Mouse (Mus musculus) adrenal gland, adult 18-20 months (tissue): ENCODE measurements at regions not wholly inside any gene's neighbourhood (a gene's known extent, or its start where the extent isn't known, plus 50 kb on each side); places are given as distances from the start of the nearest gene placed in this dataset.

Experiments used
- DNase-seq, 2 experiments: peaks; one replicate each; pipeline ENCODE4 v3.0.0; 2021 to 2022; ENCODE audit warnings: low spot score in 2 of 2

DNA sequence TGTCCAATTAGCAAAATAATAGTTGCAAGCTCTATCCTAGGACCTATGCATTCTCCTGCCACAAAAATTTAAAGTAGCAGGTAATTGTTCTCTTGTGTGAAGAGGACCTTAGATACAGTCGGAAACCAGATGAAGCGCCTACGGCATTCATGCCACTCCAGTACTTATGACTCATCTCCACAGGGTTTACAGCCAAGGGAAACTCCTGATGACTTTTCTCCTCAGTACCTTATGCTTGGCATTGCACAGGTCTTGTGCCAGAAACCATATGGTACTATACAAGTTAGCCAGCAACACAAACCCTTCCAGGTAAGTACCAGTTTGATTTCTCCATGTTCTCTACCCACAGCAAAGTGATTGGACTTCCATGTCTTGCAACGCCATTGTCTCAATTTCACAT, 606.3 kb upstream of the Dmac1 start:
- no peak for DNase-seq

DNA sequence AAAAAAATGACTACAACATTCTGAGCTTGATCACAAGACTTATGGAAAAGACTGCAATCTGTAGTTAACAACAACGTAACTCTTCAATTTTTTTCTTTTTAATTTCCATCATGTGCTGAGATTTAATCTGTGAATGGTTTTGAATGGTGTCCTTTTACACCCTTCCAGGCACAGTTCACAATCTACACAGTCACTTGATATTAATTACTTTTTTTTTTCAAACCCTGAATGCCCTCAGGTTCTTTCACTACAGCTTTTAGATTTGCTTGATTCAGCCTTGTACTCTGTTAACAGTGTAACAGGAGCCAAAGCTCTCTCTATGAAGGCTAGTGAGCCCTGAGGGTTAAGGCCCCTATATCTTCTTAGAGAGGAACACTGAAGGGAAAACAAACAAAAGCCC, 591.7 kb upstream of the Dmac1 start:
- no peak for DNase-seq

DNA sequence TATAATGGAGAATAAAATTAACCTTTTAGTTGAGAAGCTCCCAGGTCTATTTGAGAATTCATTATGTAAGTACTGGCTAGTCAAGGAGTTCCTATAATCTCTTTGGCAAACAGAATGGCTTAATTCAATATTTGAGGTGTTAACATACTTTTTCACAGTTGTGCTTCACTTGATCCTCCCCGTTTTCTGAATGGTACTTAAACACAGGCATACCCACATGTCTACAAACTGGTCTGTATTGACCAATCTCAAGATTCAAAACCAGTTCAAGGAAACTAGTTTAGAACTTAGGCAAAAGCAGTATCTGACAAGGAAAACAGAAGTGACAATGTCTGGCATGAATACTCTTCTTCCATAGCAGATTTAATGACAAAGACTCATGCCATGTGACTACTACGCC, 583.0 kb upstream of the Dmac1 start:
- no peak for DNase-seq

DNA sequence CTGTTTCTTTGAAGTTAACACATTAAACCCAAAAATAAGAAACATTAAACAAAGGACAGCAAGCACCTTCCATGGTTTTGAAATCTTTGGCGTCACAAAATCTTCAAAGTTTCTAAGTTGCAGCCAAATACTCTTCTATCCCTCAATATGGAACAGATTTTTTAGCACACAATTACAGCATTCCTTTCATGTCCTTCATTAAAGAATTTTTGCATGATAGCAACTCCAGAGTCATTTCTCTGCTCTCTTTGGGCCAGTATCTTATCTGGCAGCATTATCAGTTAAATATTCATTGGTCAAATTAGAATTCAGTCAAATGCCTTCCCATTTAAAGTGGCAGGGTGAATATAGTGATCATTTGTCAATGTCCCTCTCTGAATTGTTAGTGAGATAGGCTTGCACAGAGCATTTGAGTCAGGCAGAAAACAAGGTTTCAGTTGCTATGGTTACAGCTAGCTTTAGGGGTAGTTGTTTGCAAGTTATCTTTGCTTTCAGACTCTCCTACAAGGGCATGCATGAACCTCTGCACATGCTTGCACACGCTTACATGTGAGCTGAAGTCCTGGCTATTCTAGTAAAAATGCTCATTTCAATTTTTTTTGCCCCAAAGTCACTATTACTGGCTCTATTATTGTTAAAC, 579.8 kb upstream of the Dmac1 start:
- no peak for DNase-seq

DNA sequence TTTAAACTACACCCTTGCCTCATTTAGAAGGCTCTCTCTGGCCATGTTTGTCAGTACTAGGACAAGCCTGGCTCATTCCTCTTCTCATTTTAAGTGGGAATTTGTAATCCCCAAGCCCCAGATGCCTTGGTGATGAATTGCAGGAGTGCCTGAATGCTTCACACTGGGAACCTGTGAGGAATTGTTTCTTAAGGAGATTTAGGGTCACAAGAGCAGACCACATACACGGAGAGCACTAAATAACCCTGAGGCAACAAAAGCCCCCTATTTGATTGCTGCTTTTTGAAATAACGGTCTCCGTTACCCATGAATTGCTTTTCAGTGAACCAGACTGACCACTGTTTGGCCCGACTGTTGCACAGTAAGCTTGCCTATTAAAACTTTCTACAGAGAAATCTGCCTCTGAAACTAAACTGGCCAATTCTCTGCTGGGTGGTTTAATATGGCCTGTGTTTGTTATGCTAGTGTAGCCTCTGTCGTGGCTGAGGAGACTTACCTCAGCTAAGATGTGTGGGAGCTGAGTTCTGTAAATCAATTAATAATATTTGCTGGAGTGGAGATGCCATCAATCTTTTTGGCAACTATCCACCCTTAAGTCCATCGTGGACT, 577.7 kb upstream of the Dmac1 start:
- DNase-seq, result no peak

DNA sequence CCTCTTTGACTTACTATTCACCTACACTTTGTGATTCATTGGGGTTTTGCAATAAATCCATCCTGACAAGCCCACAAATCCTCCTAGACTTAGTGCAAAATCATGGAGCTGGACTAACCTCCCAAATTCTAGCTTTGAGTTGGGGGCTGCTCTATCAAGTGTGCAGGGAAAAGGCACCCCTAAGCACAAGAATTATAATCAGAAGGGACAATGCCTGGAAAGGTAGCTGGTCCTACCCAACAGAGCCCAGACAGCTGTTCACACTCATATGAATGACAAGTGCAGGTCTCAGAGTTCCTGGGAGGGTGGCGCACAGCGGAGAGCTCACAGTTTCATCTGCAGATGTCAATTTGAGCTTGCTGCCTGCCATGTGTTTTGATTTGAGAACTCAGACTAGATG, 572.2 kb upstream of the Dmac1 start:
- no peak for DNase-seq

DNA sequence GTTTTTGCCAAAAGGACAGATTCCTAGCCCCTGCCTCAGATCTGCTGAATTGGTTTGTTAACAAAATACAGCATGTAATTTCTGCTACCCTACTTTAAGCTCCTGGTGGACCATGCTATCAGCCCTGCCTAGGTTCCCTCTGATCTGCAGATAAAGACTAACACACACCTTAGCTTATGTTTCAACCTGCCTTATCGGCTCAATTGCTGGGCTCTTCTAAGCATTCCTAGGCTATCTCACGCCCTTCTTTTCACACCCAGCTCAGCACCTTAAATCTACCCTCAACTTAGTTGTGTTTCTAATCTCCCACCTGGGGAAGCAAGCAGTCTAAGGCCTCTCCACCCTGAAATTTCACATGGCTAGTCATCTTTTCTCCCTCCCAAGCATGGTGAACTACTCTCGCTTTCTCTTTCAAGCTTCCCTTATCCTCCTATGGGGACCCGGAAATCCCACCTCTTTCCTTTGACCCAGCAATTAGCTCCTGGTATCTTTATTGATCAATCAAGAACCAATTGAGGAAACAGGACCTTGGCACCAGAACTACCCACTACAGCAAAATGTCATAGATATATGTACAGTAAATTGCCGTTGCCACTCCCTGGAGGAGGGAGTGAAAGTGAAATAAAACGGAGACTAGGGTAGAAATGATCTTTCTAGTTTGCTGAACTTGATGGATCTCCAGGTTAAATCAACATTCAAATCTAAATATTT, 569.7 kb upstream of the Dmac1 start:
- no peak for DNase-seq

DNA sequence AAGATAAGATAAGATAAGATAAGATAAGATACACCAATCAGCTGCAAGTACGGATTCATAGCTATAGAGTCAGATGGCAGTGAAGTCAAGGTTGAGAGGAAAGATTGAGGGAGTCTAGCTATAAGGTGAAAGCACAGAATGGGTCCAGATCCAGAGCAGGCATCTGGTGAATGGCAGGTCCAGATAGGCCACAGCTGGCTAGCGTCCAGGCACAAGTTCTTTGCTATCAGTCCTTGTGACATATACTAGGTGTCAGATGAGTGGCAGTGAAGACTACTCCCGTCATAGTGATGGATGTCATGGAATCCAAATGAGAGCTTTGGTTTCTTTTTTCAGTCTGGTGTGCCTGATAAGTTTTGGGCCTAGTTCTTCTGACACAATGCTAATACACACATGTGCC, 566.9 kb upstream of the Dmac1 start:
- no peak for DNase-seq

DNA sequence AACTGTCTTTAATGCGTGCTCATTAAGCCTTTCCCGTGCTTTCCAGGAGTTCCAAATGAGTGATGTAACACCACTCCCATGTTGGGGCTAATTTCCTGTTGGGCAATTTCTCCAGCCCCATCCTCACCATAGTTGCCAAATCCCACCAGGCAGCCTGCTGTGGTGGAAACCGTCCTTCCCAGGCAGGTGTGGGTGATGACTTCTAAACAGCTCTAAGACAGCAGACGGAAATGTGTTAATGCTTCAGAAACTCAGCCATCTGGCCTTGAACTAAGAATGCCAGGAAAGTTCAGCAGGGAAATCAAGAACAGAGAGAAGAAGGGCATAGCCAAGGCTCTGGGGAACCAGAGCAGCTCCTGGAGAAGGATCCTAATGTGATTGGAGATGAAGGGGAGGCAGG, 560.5 kb upstream of the Dmac1 start:
- DNase-seq, result no peak

DNA sequence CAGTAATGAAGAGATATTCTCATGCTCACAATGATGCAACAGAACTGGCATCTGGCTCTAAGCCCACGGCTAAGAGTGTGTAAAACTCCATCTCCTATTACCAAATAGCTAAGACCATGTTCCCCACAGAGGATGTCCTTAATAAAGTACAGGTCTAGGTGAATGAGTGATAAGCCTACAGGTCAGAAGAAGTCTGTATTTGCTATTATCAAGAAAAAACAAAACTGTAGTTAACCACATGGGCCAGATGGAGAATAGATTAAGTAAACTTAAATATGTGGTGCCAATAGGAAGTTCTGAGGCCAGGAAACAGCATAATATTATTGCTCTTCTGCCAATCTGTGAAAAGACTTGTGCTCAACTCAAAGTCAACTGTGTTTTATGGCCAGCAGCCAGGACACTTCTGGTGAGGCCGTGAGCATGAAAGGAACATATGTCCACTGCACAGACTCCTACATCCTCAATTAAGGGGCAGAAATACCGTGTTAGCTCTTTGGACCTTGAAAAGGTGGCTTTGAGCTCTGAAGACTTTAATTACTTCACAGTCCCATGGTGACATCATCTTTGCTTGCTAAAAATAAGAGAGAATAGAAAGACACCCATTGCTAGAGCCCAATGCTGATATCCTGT, 549.1 kb upstream of the Dmac1 start:
- DNase-seq, result no peak

DNA sequence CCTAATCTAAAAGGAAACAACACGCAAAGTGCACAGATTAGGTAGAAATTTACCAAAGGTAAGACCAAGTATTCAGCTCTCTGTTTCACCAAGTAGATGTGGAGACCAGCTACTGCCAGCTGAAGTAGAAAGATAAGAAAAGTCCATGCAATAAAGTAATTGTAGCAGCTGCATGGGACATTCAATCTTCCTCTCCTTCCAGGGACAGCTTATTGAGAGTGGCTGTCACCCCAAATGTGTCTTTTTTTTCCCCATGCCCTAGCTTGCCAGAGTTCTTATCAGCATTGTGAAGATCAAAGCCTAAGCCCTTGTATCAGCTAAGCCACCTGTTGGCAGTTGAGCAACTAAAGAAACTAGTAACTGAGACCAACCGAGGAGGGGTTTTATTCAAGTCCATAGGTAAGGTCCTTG, 541.1 kb upstream of the Dmac1 start:
- no peak for DNase-seq

DNA sequence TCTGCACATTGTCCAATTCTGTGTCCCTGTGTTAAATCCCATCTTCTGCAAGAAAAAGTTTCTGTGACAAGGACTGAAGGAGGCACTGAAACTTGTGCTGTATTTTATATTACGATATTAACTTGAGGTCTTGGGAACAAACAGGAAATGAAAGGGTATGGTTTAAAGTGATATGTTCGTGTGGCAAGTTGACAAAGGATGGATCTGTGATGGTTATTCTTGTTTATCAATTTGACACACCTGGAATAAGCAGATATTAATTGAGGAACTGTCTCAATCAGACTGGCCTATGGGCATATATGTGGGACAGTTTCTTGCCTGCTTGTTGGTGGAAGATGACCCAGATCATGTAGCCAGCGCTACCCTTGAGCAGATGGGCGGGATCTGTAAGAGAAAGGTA, 537.9 kb upstream of the Dmac1 start:
- DNase-seq, result no peak

DNA sequence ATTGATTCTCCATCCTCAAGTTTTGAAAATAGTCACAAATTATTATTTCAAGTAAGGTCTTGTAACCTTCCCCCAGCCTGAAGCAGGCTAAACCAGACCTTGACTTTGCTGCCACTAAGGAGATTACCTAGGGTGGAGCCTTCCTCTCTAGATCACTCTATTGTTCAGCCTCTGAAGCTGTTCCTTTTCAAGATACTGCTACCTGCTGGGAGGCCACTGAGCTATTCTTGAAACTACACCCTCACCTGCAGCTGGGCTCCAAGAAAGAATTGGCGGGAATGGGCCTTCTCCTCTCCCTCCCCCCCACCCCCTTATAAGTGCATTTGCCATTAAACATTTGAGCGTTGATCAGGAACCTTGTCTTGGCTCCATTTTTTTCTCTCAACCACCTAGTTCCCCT, 534.2 kb upstream of the Dmac1 start:
- no peak for DNase-seq

DNA sequence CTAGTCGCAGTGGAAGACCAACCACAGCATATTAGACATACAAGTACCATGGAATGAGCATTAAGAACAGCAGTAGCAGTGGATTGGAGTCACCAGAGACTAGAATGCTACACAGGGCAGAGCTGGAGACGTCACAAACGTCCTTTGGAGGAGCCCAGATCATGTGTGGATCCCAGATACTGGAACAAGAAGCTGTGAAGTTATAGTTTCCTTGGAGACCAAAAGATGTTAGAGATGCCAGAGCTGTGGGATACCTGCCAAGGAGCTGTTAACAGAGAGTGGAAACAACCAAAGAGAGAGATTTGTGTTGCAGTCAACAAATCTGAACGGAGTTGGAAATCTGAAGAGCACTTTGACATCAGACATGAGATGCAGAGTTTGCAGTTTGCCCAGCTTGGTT, 523.8 kb upstream of the Dmac1 start:
- no peak for DNase-seq

DNA sequence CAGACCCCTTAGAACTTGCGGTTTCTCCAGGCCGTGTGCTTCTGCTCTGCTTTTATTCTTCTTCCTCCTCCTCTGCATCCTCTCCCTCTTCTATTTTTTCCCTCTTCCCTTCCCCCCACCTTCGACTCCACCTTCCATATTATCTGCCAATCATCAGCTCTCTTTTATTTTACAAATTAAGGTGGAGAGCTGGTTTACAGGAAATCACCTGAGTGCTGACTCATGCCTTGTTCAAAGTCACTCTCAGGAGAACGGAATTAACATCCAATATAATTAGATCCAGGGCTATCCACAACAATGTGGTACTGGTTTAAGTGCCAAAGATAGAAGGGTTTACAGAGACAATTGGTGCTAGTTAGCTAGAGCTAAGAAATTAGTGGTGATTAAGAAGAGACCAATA, 523.1 kb upstream of the Dmac1 start:
- DNase-seq, result no peak

DNA sequence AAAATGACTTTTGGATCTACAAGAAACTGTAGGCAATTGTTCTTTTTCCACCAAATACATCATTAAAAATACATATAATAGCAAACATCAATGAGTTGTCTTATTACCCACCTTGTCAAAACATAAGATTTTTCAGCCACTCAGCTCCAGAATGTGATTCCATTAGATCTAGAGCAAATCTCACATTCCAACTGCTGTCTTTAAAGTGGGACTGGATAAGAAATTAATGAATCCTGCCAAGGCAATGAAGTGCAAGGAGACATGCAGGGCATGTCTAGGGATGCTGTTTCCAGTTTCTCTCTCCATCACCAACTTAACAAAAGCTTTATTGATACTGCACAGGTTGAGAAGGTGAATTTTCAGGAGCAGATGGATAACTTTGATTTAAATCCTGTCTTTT, 513.7 kb upstream of the Dmac1 start:
- no peak for DNase-seq

DNA sequence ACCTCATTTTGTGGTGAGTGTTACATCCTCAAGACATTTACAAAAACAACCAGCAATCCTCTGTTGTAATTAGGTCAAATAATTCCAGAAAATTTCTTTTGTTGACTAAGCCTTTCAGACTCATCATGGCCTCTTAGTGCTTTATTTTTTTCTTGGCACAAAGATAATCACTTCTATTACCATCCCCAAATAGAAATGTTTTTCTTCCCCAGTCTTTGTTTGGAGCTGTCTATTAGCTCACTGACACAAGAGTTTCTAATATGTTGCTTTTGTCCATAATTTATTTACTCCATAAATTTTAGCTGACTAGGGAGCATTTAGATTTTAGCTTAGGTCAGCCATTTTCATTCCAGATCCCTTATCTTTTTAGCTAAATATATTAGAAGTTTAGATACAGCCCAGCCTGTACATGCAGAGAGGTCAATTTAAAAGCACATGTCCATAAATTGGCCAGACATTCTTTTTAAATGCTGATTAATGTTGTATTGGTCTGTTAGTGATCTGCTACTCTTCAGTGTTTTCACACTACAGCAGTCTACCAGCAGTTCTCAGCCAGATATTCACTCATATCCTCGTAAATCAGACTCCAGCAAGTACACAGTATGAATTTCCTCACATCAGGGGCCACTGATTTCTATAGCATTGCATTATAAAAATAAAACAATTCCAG, 513.0 kb upstream of the Dmac1 start:
- DNase-seq, result no peak

DNA sequence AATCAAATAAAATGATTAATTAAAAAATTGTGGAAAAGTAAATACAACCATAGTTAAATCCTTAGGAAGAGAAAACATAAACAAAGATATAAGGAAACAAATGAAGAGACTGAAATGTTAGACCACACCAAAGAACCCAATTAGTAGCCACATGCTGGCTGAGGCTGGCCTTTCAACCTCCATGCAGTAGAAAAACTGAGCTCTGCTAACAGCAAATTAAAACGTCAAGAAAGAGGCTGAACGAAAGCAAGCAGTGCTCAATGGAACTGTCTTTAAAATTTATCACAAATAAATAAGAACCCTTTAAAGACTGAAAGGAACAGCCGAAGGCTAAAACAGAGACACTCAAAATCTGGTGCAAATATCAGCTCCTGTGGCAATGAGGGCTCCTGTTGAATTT, 509.3 kb upstream of the Dmac1 start:
- DNase-seq, result no peak

DNA sequence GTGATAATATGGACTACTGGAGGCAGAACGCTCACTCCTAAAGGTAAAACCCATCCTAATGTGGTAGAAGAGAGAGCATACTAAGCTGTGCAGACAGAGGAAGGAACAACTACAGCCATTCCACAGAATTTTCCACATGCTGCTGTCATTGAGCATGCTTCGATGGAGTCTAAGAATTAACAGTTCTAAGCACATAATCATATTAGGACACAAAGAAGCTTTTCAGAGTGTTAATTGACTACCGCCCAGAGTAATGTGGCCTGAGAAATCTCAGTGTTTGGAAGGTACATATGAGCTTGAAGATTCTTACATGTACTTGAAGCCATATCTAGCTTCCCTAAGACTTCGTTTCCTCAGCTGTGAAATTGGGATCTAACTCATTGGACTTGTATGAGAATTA, 508.3 kb upstream of the Dmac1 start:
- DNase-seq, result no peak

DNA sequence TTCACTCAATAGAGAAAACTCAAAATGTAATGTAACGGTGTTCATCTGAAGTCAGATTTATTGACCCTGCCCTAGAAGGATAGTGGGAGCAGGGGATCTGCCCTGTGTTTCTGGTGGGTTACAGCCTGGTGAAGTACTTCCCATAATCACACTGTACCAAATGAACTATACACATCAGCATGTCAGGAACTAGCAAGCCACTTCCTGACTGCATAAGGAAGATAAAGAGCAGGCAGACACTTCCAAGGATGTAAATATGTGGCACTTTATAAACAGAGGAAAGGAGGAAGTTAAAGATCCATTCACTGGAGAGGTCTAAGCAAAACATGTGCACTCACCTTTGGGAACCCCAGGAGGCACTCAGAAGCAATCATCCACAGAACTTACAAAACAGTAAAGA, 501.4 kb upstream of the Dmac1 start:
- no peak for DNase-seq

DNA sequence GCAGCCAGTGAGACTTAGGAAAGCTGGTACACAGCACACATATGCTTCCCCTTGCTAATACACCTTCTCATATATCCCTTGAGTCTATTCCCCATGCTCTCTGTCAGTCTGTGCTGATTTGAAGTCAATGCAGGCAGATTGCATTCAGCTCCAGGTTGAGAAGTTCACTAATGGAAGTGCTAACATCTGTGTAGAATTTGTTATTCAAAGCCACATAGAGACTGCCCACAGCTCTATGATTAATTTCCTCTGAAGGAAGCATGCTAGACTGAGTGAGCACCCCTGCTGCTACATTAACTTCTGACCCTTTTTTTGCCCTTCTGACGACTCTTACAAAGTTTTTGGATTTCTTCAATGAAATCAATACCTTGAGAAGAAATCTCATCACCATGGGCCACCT, 486.0 kb upstream of the Dmac1 start:
- no peak for DNase-seq

DNA sequence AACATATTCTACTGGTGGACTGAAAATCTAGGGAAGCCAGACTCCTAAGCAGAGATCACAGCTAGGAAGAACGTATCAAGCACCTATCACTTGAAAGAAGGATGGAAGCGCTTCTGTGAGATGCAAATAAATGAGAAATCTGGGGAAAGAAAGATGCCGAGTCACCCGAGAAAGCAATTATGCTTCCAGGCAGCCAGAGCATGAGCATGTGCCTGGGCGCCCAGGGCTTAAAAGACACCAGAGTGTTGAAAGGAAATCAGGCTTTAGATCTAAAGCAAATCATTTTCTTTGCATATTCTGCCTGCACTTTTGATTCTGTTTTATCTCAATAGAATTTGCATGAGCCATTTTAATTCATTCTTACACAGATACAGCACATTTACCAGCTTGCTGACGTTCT, 466.5 kb upstream of the Dmac1 start:
- no peak for DNase-seq
